Mouse (Mus musculus) cerebellum, adult 9-10 months (tissue): ENCODE measurements at regions not wholly inside any gene's neighbourhood (a gene's known extent, or its start where the extent isn't known, plus 50 kb on each side); places are given as distances from the start of the nearest gene placed in this dataset.

ENCODE experiments used
- DNase-seq: peaks from one replicate; pipeline ENCODE4 v3.0.0; 2022

DNA sequence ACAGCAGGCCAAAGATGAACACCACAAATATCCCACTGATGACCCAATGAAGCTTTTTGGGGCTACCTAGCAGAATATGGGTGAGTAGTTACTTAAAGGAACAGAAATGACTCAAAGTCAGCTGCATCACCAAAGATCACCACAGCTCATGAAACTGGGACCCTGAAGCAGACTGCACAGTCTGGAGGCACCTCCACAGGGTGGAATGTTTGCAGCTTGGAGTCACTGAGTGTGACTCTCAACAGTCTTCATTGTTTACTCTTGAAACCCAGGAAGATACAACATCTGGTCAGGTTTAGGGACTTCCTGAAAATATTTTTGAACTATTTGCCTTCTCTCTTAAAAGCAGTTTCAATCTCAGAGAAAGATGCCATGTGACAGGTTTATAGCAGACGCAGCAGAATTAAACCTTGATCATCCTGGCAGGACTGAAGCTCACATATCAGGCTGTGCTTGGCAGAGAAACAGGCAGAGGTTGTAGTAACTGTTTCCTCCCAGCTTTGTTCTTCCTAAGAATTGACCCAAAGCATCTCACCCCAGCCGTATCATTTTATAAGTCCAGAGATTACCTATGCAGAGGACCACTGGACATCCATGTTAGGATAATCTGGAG lies 944.1 kb upstream of the Adgrl4 start:
- DNase-seq: no peak

DNA sequence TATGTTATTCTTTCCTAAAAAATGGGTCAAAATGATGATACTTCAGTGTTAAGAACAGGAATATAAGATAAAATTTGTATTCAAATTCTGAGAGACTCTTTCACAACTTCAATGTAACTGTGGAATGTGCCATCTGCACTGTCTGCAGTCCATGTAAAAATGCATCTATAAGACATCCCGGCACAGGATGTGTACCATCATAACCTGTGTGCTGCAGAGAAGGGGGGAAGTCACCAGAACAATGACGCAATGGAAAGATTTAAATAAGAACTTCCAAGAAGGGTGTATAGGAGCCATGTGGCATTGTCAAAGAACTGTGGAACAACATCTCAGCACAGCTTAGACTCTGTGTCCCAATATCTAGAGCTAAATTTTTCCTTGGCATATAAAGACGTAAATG lies 906.7 kb upstream of the Adgrl4 start:
- DNase-seq: no peak

- DNase-seq: no peak
Measured at GRCm38 (mm10) chr3:150543118-150543517, 894.6 kb upstream of the Adgrl4 start.

GRCm38 (mm10) chr3:150588474-150588873 lies 849.2 kb upstream of the Adgrl4 start:
- no peak for DNase-seq

- DNase-seq: no peak
Measured at GRCm38 (mm10) chr3:150590978-150591377, 846.7 kb upstream of the Adgrl4 start.

DNA sequence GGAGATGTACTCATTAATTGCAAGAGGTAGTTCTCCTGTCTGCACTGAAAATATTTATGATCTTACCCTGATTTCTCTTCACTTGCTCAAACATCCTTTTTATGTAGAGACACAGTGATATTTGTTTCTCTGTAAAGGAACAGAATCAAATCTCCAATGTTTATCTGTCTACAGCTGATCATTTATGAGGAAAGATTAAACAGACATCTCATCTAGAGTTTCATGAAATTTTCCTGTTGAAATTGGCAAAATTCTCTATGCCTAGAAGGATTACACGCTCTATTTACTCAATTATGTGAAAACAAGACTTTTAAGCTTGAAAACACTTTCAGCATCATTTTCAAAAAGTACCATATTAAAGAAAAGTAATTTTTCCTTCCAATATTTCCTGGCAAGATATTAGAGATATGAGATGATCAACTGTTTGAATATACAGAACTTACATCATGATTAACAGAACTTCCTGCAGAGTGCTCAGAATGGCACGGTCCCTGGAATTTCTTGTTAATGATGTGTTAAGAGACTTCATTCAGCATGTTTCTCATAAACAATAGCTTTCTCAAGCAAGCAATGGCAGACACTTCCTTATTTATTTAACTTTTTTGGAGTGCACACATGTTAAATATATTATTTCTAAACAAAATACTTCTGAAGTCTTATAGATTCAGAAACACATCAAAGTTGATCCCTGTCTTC lies 834.1 kb upstream of the Adgrl4 start:
- no peak for DNase-seq

- DNase-seq: peak; percentile 22
Measured at GRCm38 (mm10) chr3:150610681-150611101, 827.0 kb upstream of the Adgrl4 start.

- no peak for DNase-seq
Measured at GRCm38 (mm10) chr3:150637544-150637943, 800.1 kb upstream of the Adgrl4 start.

DNA sequence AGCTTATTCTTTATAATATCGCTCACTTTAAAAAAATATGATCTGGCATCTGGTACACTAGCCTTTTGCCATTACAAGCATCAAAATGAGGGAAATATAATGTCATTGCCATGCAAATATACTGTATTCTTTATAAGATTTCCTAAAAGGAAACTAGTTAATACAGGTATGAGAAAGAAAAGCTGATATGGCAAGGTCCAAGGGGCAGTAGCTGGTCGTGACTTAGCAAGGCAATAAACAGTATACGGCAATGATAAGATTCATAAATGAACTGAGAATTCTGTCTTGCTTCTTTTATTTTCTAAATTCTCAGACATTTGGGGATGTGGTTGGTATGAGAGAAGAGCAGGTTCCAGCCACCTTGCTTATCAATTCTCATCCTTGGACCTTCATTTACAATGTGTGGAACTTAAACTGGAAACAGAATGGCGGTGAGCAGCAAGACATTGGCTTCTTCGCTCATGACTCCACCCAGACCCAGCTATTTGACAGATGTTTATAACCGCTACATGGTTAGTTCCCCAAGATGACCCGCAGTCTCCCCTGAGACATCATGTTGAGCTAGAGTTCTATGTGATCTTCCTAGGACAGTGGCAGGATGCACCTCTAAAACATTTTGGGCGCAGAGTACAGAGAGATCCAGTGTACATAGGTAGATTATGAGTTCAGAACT lies 797.5 kb upstream of the Adgrl4 start:
- DNase-seq: no peak

- no peak for DNase-seq
Measured at GRCm38 (mm10) chr3:150648040-150648439, 789.6 kb upstream of the Adgrl4 start.

- DNase-seq: no peak
Measured at GRCm38 (mm10) chr3:150649783-150650565, 787.7 kb upstream of the Adgrl4 start.

DNA sequence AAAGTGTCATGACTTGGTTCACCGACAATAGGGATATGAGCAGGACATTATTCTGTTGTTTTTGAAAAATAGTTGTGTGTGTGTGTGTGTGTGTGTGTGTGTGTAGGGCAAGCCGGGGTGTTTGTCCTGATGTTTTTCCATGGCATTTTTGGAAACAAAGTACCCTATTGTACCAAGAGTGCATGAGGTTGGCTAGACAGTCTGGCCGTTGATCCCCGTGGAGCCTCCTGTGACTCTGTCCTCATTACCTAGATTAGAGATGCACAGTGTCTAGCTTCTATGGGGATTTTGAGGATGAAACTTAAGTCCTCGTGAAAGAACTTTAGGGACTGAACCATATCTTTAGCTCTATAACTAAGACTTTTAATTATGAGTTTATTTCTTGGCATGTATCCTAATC lies 741.9 kb upstream of the Adgrl4 start:
- no peak for DNase-seq

DNA sequence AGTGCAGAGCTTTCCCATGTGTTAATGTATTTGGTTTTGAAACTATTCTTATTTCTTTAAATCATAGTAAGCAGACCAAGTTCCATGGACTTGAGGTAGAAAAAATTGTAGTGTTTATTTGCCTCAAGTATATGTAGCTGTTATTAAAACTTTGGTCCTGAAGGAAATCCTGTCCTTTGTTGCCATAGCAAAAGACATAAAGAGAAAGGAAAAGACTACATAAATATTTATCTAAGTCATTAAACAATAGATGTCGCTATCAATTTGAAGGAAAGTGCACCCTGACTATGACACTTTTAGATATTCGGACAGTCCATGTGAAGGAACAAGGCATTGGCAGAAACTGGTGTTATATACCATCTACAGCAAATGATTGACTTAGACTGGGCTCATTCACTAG lies 737.7 kb upstream of the Adgrl4 start:
- no peak for DNase-seq
